Mouse (Mus musculus): ENCODE measurements around the gene Tiparp. TPM values are rescaled to one million over a fixed set of nuclear protein-coding genes. Genes with fewer than 3 reads are reported as not detected.
A peak's percentile ranks its signal among the peaks of the same experiment; 100 is the strongest.

Tiparp gene
- total and polyA plus RNA-seq, 3 experiments: 9.6 to 25.1 (median 13.7) TPM

- no peaks in the 10 kb centered on the region for H3K9me3 ChIP-seq (replicated peaks; ENCODE audit: low read length)
- dilution Hi-C loops (cut with MboI; ENCODE audit: extremely low pct_ligation_motif_present, extremely low pct_unique_long_range_greater_than_20kb, low sequenced_read_pairs): no loop called here
- DNase-seq (ENCODE audit: extremely low read depth): no peak
- H3K9ac ChIP-seq (ENCODE audit: insufficient read depth, low read depth): peak overlapping the region; percentile 87
- H3K4me1 ChIP-seq (ENCODE audit: control insufficient read depth in 1 of 2, insufficient read depth in 2 of 2): peaks cover 0 to 40% of the 10 kb centered on the region in 2 experiments; a peak in 3 of 4 replicates
- TF ChIP-seq MXI1 (IDR thresholded peaks at IDR 0.05; ENCODE audit: low read depth, low read length) (peak; percentile 12; the same call in 1 of the 2 replicates), ZMIZ1 (IDR thresholded peaks at IDR 0.05; ENCODE audit: low read depth, low read length) (no peak), ELF1 (IDR thresholded peaks at IDR 0.05; ENCODE audit: low read depth, low read length) (peak; percentile 68), TCF12 (IDR thresholded peaks at IDR 0.05; ENCODE audit: low read depth, low read length) (0 out of 2 replicates have a peak, but pooled peaks have one; percentile 45), MAX (IDR thresholded peaks at IDR 0.05; ENCODE audit: low read length) (peak; percentile 21), EP300 (IDR thresholded peaks at IDR 0.05; ENCODE audit: low read length) (0 out of 2 replicates have a peak, but pooled peaks have one; percentile 23), BHLHE40 (IDR thresholded peaks at IDR 0.05; ENCODE audit: low read depth, low read length) (peak; percentile 90), IRF4 (IDR thresholded peaks at IDR 0.05; ENCODE audit: low read depth, low read length) (peak; percentile 9; the same call in 1 of the 2 replicates), CHD1 (IDR thresholded peaks at IDR 0.05; ENCODE audit: low read depth, low read length) (0 out of 2 replicates have a peak, but pooled peaks have one; percentile 45), UBTF (IDR thresholded peaks at IDR 0.05; ENCODE audit: low read depth, low read length) (no peak), HCFC1 (IDR thresholded peaks at IDR 0.05; ENCODE audit: low read depth, low read length) (no peak), MAFK (IDR thresholded peaks at IDR 0.05; ENCODE audit: insufficient replicate concordance, low read length) (peak; percentile 97)
- H3K27ac ChIP-seq (ENCODE audit: insufficient read depth, low read depth): peak overlapping the region; percentile 82
- H3K27me3 ChIP-seq (replicated peaks): no peaks in the 10 kb centered on the region
- peak overlapping the region; percentile 58; the same call in 1 of the 2 replicates for H3K4me2 ChIP-seq (ENCODE audit: insufficient read depth, low read depth, poor library complexity, severe bottlenecking)
- in situ Hi-C loops (cut with MboI; ENCODE audit: low pct_ligation_motif_present, low pct_unique_long_range_greater_than_20kb, low sequenced_read_pairs): loop anchor here (10.0 to 25.0 kb wide), 4 partner anchors 65 to 405 kb away; no protein-coding TSS in a partner anchor
- H3K36me3 ChIP-seq (replicated peaks in 1 of 2; ENCODE audit: control insufficient read depth in 1 of 2, insufficient read depth in 1 of 2, low read length in 1 of 2): peaks cover 5 to 13% of the 10 kb centered on the region in 2 experiments
- H3K4me3 ChIP-seq (replicated peaks in 1 of 3; ENCODE audit: low read depth in 2 of 3, low read length in 2 of 3, poor library complexity in 1 of 3): peak overlapping the region; percentile 75 to 99 (median 88)
- peaks cover 33% of the 10 kb centered on the region for H3K79me2 ChIP-seq (replicated peaks; ENCODE audit: control insufficient read depth, extremely low read depth, insufficient read depth, poor library complexity, severe bottlenecking)
Observed at GRCm38 (mm10) chr3:65529471-65530215, 1.4 kb downstream of the Tiparp start.

- H3K4me2 ChIP-seq (ENCODE audit: insufficient read depth, low read depth, poor library complexity, severe bottlenecking): no peak overlapping the region; the same call in 1 of the 2 replicates
- no peaks in the 10 kb centered on the region for H3K27me3 ChIP-seq (replicated peaks)
- H3K27ac ChIP-seq (ENCODE audit: insufficient read depth, low read depth): no peak overlapping the region
- H3K79me2 ChIP-seq (replicated peaks; ENCODE audit: control insufficient read depth, extremely low read depth, insufficient read depth, poor library complexity, severe bottlenecking): peaks cover 44% of the 10 kb centered on the region
- H3K4me1 ChIP-seq (ENCODE audit: control insufficient read depth in 1 of 2, insufficient read depth in 2 of 2): peaks cover 0 to 69% of the 10 kb centered on the region in 2 experiments; a peak in 3 of 4 replicates
- in situ Hi-C loops (cut with MboI; ENCODE audit: low pct_ligation_motif_present, low pct_unique_long_range_greater_than_20kb, low sequenced_read_pairs): loop anchor here (10.0 to 25.0 kb wide), 4 partner anchors 62 to 402 kb away; no protein-coding TSS in a partner anchor
- peak; percentile 59 for DNase-seq (ENCODE audit: extremely low read depth)
- TF ChIP-seq BHLHE40 (IDR thresholded peaks at IDR 0.05; ENCODE audit: low read depth, low read length) (peak; percentile 67), MAFK (IDR thresholded peaks at IDR 0.05; ENCODE audit: insufficient replicate concordance, low read length) (peak; percentile 94), JUN (IDR thresholded peaks at IDR 0.05; ENCODE audit: insufficient read depth, low read depth, low read length) (peak; percentile 90), IRF4 (IDR thresholded peaks at IDR 0.05; ENCODE audit: low read depth, low read length) (peak; percentile 95), JUND (conservative IDR thresholded peaks at IDR 0.05; ENCODE audit: low read depth, low read length) (peak; percentile 97), ZNF384 (IDR thresholded peaks at IDR 0.05; ENCODE audit: low read depth, low read length) (peak; percentile 47; the same call in 1 of the 2 replicates), EP300 (IDR thresholded peaks at IDR 0.05; ENCODE audit: low read length) (peak; percentile 90), CTCF (conservative IDR thresholded peaks at IDR 0.05 in 1 of 2, IDR thresholded peaks at IDR 0.05 in 1 of 2; ENCODE audit: low read depth in 2 of 2, low read length in 2 of 2) (no peak), MEF2A (IDR thresholded peaks at IDR 0.05; ENCODE audit: borderline replicate concordance, low read depth, low read length) (no peak), SIN3A (IDR thresholded peaks at IDR 0.05; ENCODE audit: low read length) (peak; percentile 47; the same call in 1 of the 2 replicates), MAZ (IDR thresholded peaks at IDR 0.05; ENCODE audit: low read depth, low read length) (no peak), UBTF (IDR thresholded peaks at IDR 0.05; ENCODE audit: low read depth, low read length) (no peak), ETS1 (conservative IDR thresholded peaks at IDR 0.05; ENCODE audit: low read depth, low read length) (peak; percentile 73), MAX (IDR thresholded peaks at IDR 0.05; ENCODE audit: low read length) (no peak), ZKSCAN1 (IDR thresholded peaks at IDR 0.05; ENCODE audit: borderline replicate concordance, low read depth, low read length) (no peak), MYC (IDR thresholded peaks at IDR 0.05; ENCODE audit: low read depth, low read length) (0 out of 2 replicates have a peak, but pooled peaks have one; percentile 35), RCOR1 (conservative IDR thresholded peaks at IDR 0.05; ENCODE audit: low read depth, low read length) (no peak)
- peak overlapping the region in 1 of 3 experiments; percentile 4 for H3K4me3 ChIP-seq (replicated peaks in 1 of 3; ENCODE audit: low read depth in 2 of 3, low read length in 2 of 3, poor library complexity in 1 of 3)
- dilution Hi-C loops (cut with MboI; ENCODE audit: extremely low pct_ligation_motif_present, extremely low pct_unique_long_range_greater_than_20kb, low sequenced_read_pairs): no loop called here
- no peak overlapping the region for H3K9ac ChIP-seq (ENCODE audit: insufficient read depth, low read depth)
- H3K9me3 ChIP-seq (replicated peaks; ENCODE audit: low read length): no peaks in the 10 kb centered on the region
- peaks cover 5 to 13% of the 10 kb centered on the region in 2 experiments for H3K36me3 ChIP-seq (replicated peaks in 1 of 2; ENCODE audit: control insufficient read depth in 1 of 2, insufficient read depth in 1 of 2, low read length in 1 of 2)
Observed at GRCm38 (mm10) chr3:65533014-65533413, 4.8 kb downstream of the Tiparp start.

Measured in CH12.LX (cell line).